Mouse (Mus musculus) hindbrain, embryonic 14.5 days (tissue): ENCODE measurements around the gene Tjp3. TPM values are rescaled to one million over a fixed set of nuclear protein-coding genes. Genes with fewer than 3 reads are reported as not detected.

Experiments used
- microRNA-seq: library from miRNA; unstranded; fragments of <30 nt; microRNA quantifications from one replicate; pipeline ENCODE4, GENCODE M21; 2016
- polyA plus RNA-seq: library from polyadenylated mRNA; unstranded; fragments of >200 nt; fragmentation: Nextera tagmentation; extraction: Ambion mirVana; gene quantifications from 2 replicates; pipeline ENCODE4 v1.2.1, GENCODE M21; 2014

Tjp3 gene
- polyA plus RNA-seq, 1 experiment from 2014 or later: 6.0 TPM

Small RNA genes within 50 kb of the gene (microRNA-seq; reads per million reads assigned to microRNA genes)
- 14.2 reads per million, percentile 33 among the genes with 10 or more reads in this experiment for gene Mir3057

Other genes starting within 250 kb of the Tjp3 start
- 260 and 276 TPM in 2 replicates for gene Sgta, start 231.4 kb downstream of the Tjp3 start, polyA plus RNA-seq
- 35.9 and 37.2 TPM in 2 replicates for gene Thop1, start 221.5 kb downstream of the Tjp3 start, polyA plus RNA-seq
- gene Creb3l3, start 192.7 kb downstream of the Tjp3 start, polyA plus RNA-seq: 0.09 and 0.32 TPM in 2 replicates
- 222 and 230 TPM in 2 replicates for gene Map2k2, start 185.7 kb downstream of the Tjp3 start, polyA plus RNA-seq
- gene Zbtb7a, start 156.4 kb downstream of the Tjp3 start, polyA plus RNA-seq: 12.4 and 14.4 TPM in 2 replicates
- gene Pias4, start 123.7 kb downstream of the Tjp3 start, polyA plus RNA-seq: 43.7 and 48.3 TPM in 2 replicates
- 413 and 447 TPM in 2 replicates for gene Eef2, start 115.0 kb downstream of the Tjp3 start, polyA plus RNA-seq
- gene Dapk3, start 108.6 kb downstream of the Tjp3 start, polyA plus RNA-seq: 68.2 and 76.7 TPM in 2 replicates
- gene 4930442H23Rik, start 107.7 kb downstream of the Tjp3 start, polyA plus RNA-seq: 0.33 TPM in 1 of 2 replicates, not detected in the other
- 0.14 TPM in 1 of 2 replicates, not detected in the other for gene Nmrk2, start 89.5 kb downstream of the Tjp3 start, polyA plus RNA-seq
- gene Atcay, start 60.7 kb downstream of the Tjp3 start, polyA plus RNA-seq: 80.2 and 83.1 TPM in 2 replicates
- gene Zfr2, start 58.4 kb downstream of the Tjp3 start, polyA plus RNA-seq: 24.2 and 25.4 TPM in 2 replicates
- 30.2 and 37.0 TPM in 2 replicates for gene Matk, start 38.6 kb downstream of the Tjp3 start, polyA plus RNA-seq
- gene Mrpl54, start 24.6 kb downstream of the Tjp3 start, polyA plus RNA-seq: 136 and 142 TPM in 2 replicates
- 26.4 and 31.5 TPM in 2 replicates for gene Apba3, start 24.6 kb downstream of the Tjp3 start, polyA plus RNA-seq
- gene Pip5k1c, start 1.4 kb upstream of the Tjp3 start, polyA plus RNA-seq: 137 and 151 TPM in 2 replicates
- gene Cactin, start 29.5 kb upstream of the Tjp3 start, polyA plus RNA-seq: 18.7 and 20.6 TPM in 2 replicates
- 4.3 and 5.4 TPM in 2 replicates for gene Tbxa2r, start 37.1 kb upstream of the Tjp3 start, polyA plus RNA-seq
- gene Gipc3, start 51.7 kb upstream of the Tjp3 start, polyA plus RNA-seq: not detected in 2 replicates
- gene Hmg20b, start 58.9 kb upstream of the Tjp3 start, polyA plus RNA-seq: 29.0 and 34.0 TPM in 2 replicates
- gene Mfsd12, start 65.9 kb upstream of the Tjp3 start, polyA plus RNA-seq: 7.8 and 10.0 TPM in 2 replicates
- 0.30 and 0.59 TPM in 2 replicates for gene 4930404N11Rik, start 74.2 kb upstream of the Tjp3 start, polyA plus RNA-seq
- 119 and 125 TPM in 2 replicates for gene Fzr1, start 86.9 kb upstream of the Tjp3 start, polyA plus RNA-seq
- 68.9 TPM in 2 replicates for gene Dohh, start 92.8 kb upstream of the Tjp3 start, polyA plus RNA-seq
- 5.5 and 5.7 TPM in 2 replicates for gene Gm48551, start 92.9 kb upstream of the Tjp3 start, polyA plus RNA-seq
- gene Gm48552, start 97.4 kb upstream of the Tjp3 start, polyA plus RNA-seq: 1.9 and 2.2 TPM in 2 replicates
- gene Smim24, start 101.5 kb upstream of the Tjp3 start, polyA plus RNA-seq: 0.84 and 1.3 TPM in 2 replicates
- 17.3 and 25.8 TPM in 2 replicates for gene Nfic, start 164.1 kb upstream of the Tjp3 start, polyA plus RNA-seq
- gene Celf5, start 191.1 kb upstream of the Tjp3 start, polyA plus RNA-seq: 46.6 and 55.9 TPM in 2 replicates
- 53.8 and 59.0 TPM in 2 replicates for gene Ncln, start 204.8 kb upstream of the Tjp3 start, polyA plus RNA-seq
- gene S1pr4, start 208.6 kb upstream of the Tjp3 start, polyA plus RNA-seq: 0.70 and 0.81 TPM in 2 replicates
- 1.1 and 1.2 TPM in 2 replicates for gene Gna15, start 232.6 kb upstream of the Tjp3 start, polyA plus RNA-seq